Mouse (Mus musculus) megakaryocyte, embryonic 14.5 days (primary cell): ENCODE results near the gene Gdf1.

Experiments
- FLI1 ChIP-seq: IDR thresholded peaks from 2 replicates; pipeline ENCODE4 v1.6.1; 2012; ENCODE audit warnings: low read length, inconsistent platforms, mixed read lengths
- GATA1 ChIP-seq: IDR thresholded peaks from 3 replicates; pipeline ENCODE4 v1.6.1; 2012; ENCODE audit warnings: mixed read lengths, low read length, inconsistent platforms, borderline replicate concordance

DNA sequence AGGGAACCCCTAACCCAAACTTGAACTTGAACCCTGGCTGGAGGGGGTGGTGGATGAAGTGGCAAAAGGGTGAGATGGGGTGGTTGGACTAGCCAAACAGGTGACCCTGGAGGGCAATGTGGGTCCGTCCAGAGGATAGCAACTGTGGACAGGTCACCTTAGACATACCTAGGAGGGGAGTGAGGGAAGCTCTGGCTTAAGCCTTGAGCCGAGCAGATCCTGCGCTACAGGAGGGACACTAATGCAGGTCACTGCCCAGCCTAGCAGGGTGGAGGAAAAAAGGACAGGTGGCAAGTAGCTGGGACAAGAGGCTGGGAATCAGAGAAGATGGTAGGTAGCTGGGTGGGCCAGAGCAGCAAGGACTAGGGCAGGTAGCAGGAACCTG lies 22.4 kb downstream of the Gdf1 start:
- TF ChIP-seq GATA1 (no peak), FLI1 (no peak)
